Mouse (Mus musculus): ENCODE results near the gene Mtmr2. TPM values are rescaled to one million over a fixed set of nuclear protein-coding genes. Genes with fewer than 3 reads are reported as not detected.

Mtmr2 gene
- polyA plus RNA-seq, 1 experiment, result 80.8 TPM

GRCm38 (mm10) chr9:13827406-13828086 lies 79.3 kb downstream of the Mtmr2 start, which contains the start of gene Fam76b:
Gene Fam76b, plus strand, starts transcription at chr9:13827716.
- Histone ChIP-seq H3K4me1 (ENCODE audit: control insufficient read depth, insufficient read depth, low read length) (peaks cover 4% of the 10 kb centered on the region), H3K4me3 (ENCODE audit: insufficient read depth, low read length) (peak within 1 kb of the TSS; percentile 89)
- TF ChIP-seq CTCF (IDR thresholded peaks at IDR 0.05; ENCODE audit: borderline replicate concordance, insufficient read depth, low read length) (no peak), POLR2A (IDR thresholded peaks at IDR 0.05; ENCODE audit: low read depth, low read length) (peak; percentile 58)

GRCm38 (mm10) chr9:13828087-13828441 lies 79.9 kb downstream of the Mtmr2 start:
- peak overlapping the region; percentile 85 for H3K4me3 ChIP-seq (ENCODE audit: insufficient read depth, low read length)
- peaks cover 4% of the 10 kb centered on the region for H3K4me1 ChIP-seq (ENCODE audit: control insufficient read depth, insufficient read depth, low read length)
- H3K27ac ChIP-seq (ENCODE audit: insufficient read depth, low read length), result peak overlapping the region; percentile 60
- TF ChIP-seq POLR2A (IDR thresholded peaks at IDR 0.05; ENCODE audit: low read depth, low read length), result peak; percentile 48
- no peak for TF ChIP-seq CTCF (IDR thresholded peaks at IDR 0.05; ENCODE audit: borderline replicate concordance, insufficient read depth, low read length)

More at GRCm38 (mm10) chr9:13827406-13828086, 79.3 kb downstream of the Mtmr2 start, which contains the start of gene Fam76b:
- H3K27ac ChIP-seq (ENCODE audit: insufficient read depth, low read length), result peak within 1 kb of the TSS; percentile 82

- TF ChIP-seq POLR2A (IDR thresholded peaks at IDR 0.05; ENCODE audit: low read depth, low read length) (no peak), CTCF (IDR thresholded peaks at IDR 0.05; ENCODE audit: borderline replicate concordance, insufficient read depth, low read length) (no peak)
- H3K4me3 ChIP-seq (ENCODE audit: insufficient read depth, low read length), result no peak overlapping the region
- no peak overlapping the region for H3K27ac ChIP-seq (ENCODE audit: insufficient read depth, low read length)
- no peaks in the 10 kb centered on the region for H3K4me1 ChIP-seq (ENCODE audit: control insufficient read depth, insufficient read depth, low read length)
These were observed 87.0 kb downstream of the Mtmr2 start for GRCm38 (mm10) chr9:13835256-13835655.

- TF ChIP-seq CTCF (IDR thresholded peaks at IDR 0.05; ENCODE audit: borderline replicate concordance, insufficient read depth, low read length) (no peak), POLR2A (IDR thresholded peaks at IDR 0.05; ENCODE audit: low read depth, low read length) (no peak)
- H3K27ac ChIP-seq (ENCODE audit: insufficient read depth, low read length), result no peak overlapping the region
- H3K4me3 ChIP-seq (ENCODE audit: insufficient read depth, low read length), result no peak overlapping the region
- H3K4me1 ChIP-seq (ENCODE audit: control insufficient read depth, insufficient read depth, low read length), result no peaks in the 10 kb centered on the region
These were observed 88.5 kb downstream of the Mtmr2 start for GRCm38 (mm10) chr9:13836726-13837125.

GRCm38 (mm10) chr9:13847591-13847990 lies 99.4 kb downstream of the Mtmr2 start:
- Histone ChIP-seq H3K27ac (ENCODE audit: insufficient read depth, low read length) (no peak overlapping the region), H3K4me3 (ENCODE audit: insufficient read depth, low read length) (no peak overlapping the region), H3K4me1 (ENCODE audit: control insufficient read depth, insufficient read depth, low read length) (no peaks in the 10 kb centered on the region)
- TF ChIP-seq CTCF (IDR thresholded peaks at IDR 0.05; ENCODE audit: borderline replicate concordance, insufficient read depth, low read length) (no peak), POLR2A (IDR thresholded peaks at IDR 0.05; ENCODE audit: low read depth, low read length) (no peak)

GRCm38 (mm10) chr9:13848481-13849480 lies 100.6 kb downstream of the Mtmr2 start:
- TF ChIP-seq CTCF (IDR thresholded peaks at IDR 0.05; ENCODE audit: borderline replicate concordance, insufficient read depth, low read length) (no peak), POLR2A (IDR thresholded peaks at IDR 0.05; ENCODE audit: low read depth, low read length) (no peak)
- no peaks in the 10 kb centered on the region for H3K4me1 ChIP-seq (ENCODE audit: control insufficient read depth, insufficient read depth, low read length)
- H3K27ac ChIP-seq (ENCODE audit: insufficient read depth, low read length), result no peak overlapping the region
- H3K4me3 ChIP-seq (ENCODE audit: insufficient read depth, low read length), result no peak overlapping the region

GRCm38 (mm10) chr9:13853876-13854275 lies 105.7 kb downstream of the Mtmr2 start:
- Histone ChIP-seq H3K27ac (ENCODE audit: insufficient read depth, low read length) (no peak overlapping the region), H3K4me3 (ENCODE audit: insufficient read depth, low read length) (no peak overlapping the region), H3K4me1 (ENCODE audit: control insufficient read depth, insufficient read depth, low read length) (no peaks in the 10 kb centered on the region)
- no peak for TF ChIP-seq POLR2A (IDR thresholded peaks at IDR 0.05; ENCODE audit: low read depth, low read length)
- no peak for TF ChIP-seq CTCF (IDR thresholded peaks at IDR 0.05; ENCODE audit: borderline replicate concordance, insufficient read depth, low read length)

Other genes starting within 250 kb of the Mtmr2 start
- gene Cep57, start 78.7 kb downstream of the Mtmr2 start, polyA plus RNA-seq (2011; ENCODE audit: insufficient read length, low read depth, missing spikeins), result 29.4 and 42.4 TPM in 2 replicates
- 22.5 and 30.3 TPM in 2 replicates for gene Fam76b, start 79.3 kb downstream of the Mtmr2 start, polyA plus RNA-seq (2011; ENCODE audit: insufficient read length, low read depth, missing spikeins)